Mouse (Mus musculus): ENCODE results near the gene Igsf9. TPM values are rescaled to one million over a fixed set of nuclear protein-coding genes. Genes with fewer than 3 reads are reported as not detected.

Igsf9 gene
- total RNA-seq (2012; rRNA removed) = 45.6 and 80.3 TPM in 2 replicates

DNA sequence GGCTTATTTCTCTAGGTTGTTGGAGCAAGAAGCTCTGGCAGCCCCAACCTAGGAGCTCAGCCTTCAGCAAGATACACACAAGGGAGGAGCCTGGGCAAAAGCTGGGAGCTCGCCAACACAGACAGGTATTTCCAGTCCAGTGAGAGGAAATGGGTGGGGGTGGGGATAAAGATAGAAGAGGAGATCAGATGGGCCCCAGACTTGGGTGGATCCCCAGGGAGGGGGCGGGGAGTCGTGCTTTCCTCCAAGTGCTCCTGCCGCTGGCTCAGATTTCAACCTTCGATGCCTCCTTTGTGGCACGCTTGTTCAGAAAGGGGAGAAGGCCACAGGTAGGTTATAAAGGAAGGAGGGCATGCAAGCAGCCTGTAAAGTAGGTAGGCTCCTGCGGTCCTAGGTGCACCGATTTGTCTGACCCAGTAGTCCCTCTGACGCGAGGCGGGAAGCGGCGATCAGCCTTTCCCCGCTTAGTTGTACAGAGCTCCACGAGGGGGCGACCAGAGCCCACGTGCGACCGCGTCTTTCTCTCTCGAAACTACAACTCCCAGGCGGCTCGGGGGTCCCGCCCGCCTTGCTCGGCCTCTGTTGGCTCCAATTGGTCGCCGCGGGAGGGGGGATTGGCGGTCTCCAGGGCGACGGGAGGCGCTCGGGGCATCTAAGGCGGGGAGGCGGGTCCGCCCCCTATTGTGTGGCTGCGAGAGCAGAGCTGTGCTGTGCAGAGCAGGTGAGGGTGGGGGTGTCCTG, at the start of gene Igsf9:
Gene Igsf9, plus strand, starts transcription at position 249 of the 741 bp plus-strand sequence.
- Histone ChIP-seq H3K9me3 (ENCODE audit: control insufficient read depth, insufficient read depth, low read depth, low read length) (no peaks in the 10 kb centered on the region), H3K4me3 (ENCODE audit: insufficient read depth in 1 of 2, low read depth in 1 of 2, low read length in 2 of 2, poor library complexity in 1 of 2, severe bottlenecking in 1 of 2) (peak within 1 kb of the TSS; percentile 77 to 88), H3K27ac (ENCODE audit: insufficient read depth, low read depth, low read length, poor library complexity, severe bottlenecking) (peak within 1 kb of the TSS; percentile 94), H3K4me1 (ENCODE audit: control insufficient read depth in 2 of 2, insufficient read depth in 2 of 2, low read length in 2 of 2, poor library complexity in 1 of 2) (peaks cover 1 to 2% of the 10 kb centered on the region in 2 experiments; a peak in 3 of 4 replicates), H3K36me3 (ENCODE audit: control insufficient read depth, insufficient read depth, low read length, poor library complexity, severe bottlenecking) (peaks cover 4% of the 10 kb centered on the region; the same call in 1 of the 2 replicates), H3K9ac (ENCODE audit: insufficient read depth, low read depth, low read length, poor library complexity, severe bottlenecking) (peak within 1 kb of the TSS; percentile 83)
- DNase-seq (ENCODE audit: low read depth, low spot score) = peak; percentile 95
- in situ Hi-C loops (cut with MboI; ENCODE audit: low sequenced_read_pairs in 2 of 2, unreplicated experiment in 2 of 2) = no loop called here
- TF ChIP-seq CHD2 (IDR thresholded peaks at IDR 0.05; ENCODE audit: low read depth, low read length) (peak; percentile 60; the same call in 1 of the 2 replicates), ZNF384 (IDR thresholded peaks at IDR 0.05; ENCODE audit: low read depth, low read length) (no peak), HCFC1 (IDR thresholded peaks at IDR 0.05; ENCODE audit: borderline replicate concordance, insufficient read depth, low read length) (peak; percentile 94)

- in situ Hi-C loops (cut with MboI; ENCODE audit: low sequenced_read_pairs in 2 of 2, unreplicated experiment in 2 of 2) = no loop called here
- DNase-seq (ENCODE audit: low read depth, low spot score) = no peak
- H3K4me3 ChIP-seq (ENCODE audit: insufficient read depth in 1 of 2, low read depth in 1 of 2, low read length in 2 of 2, poor library complexity in 1 of 2, severe bottlenecking in 1 of 2) = no peak overlapping the region
- no peaks in the 10 kb centered on the region for H3K36me3 ChIP-seq (ENCODE audit: control insufficient read depth, insufficient read depth, low read length, poor library complexity, severe bottlenecking)
- TF ChIP-seq ZC3H11A (IDR thresholded peaks at IDR 0.05; ENCODE audit: borderline replicate concordance, low read depth, low read length) (no peak), ZNF384 (IDR thresholded peaks at IDR 0.05; ENCODE audit: low read depth, low read length) (no peak), CHD2 (IDR thresholded peaks at IDR 0.05; ENCODE audit: low read depth, low read length) (no peak), HCFC1 (IDR thresholded peaks at IDR 0.05; ENCODE audit: borderline replicate concordance, insufficient read depth, low read length) (no peak), MAFK (IDR thresholded peaks at IDR 0.05; ENCODE audit: insufficient read depth, low read depth, low read length) (no peak)
- no peak overlapping the region for H3K27ac ChIP-seq (ENCODE audit: insufficient read depth, low read depth, low read length, poor library complexity, severe bottlenecking)
- H3K4me1 ChIP-seq (ENCODE audit: control insufficient read depth in 2 of 2, insufficient read depth in 2 of 2, low read length in 2 of 2, poor library complexity in 1 of 2) = peaks cover 0 to 10% of the 10 kb centered on the region in 2 experiments; a peak in 1 of 4 replicates
- no peak overlapping the region for H3K9ac ChIP-seq (ENCODE audit: insufficient read depth, low read depth, low read length, poor library complexity, severe bottlenecking)
- H3K9me3 ChIP-seq (ENCODE audit: control insufficient read depth, insufficient read depth, low read depth, low read length) = no peaks in the 10 kb centered on the region
These were observed 49.6 kb upstream of the Igsf9 start for GRCm38 (mm10) chr1:172431836-172432586.

- in situ Hi-C loops (cut with MboI; ENCODE audit: low sequenced_read_pairs in 2 of 2, unreplicated experiment in 2 of 2) = no loop called here
- H3K27ac ChIP-seq (ENCODE audit: insufficient read depth, low read depth, low read length, poor library complexity, severe bottlenecking) = no peak overlapping the region
- TF ChIP-seq ZC3H11A (IDR thresholded peaks at IDR 0.05; ENCODE audit: borderline replicate concordance, low read depth, low read length) (no peak), MAFK (IDR thresholded peaks at IDR 0.05; ENCODE audit: insufficient read depth, low read depth, low read length) (no peak), CHD2 (IDR thresholded peaks at IDR 0.05; ENCODE audit: low read depth, low read length) (no peak), ZNF384 (IDR thresholded peaks at IDR 0.05; ENCODE audit: low read depth, low read length) (no peak), HCFC1 (IDR thresholded peaks at IDR 0.05; ENCODE audit: borderline replicate concordance, insufficient read depth, low read length) (no peak)
- H3K4me1 ChIP-seq (ENCODE audit: control insufficient read depth in 2 of 2, insufficient read depth in 2 of 2, low read length in 2 of 2, poor library complexity in 1 of 2) = peaks cover 0 to 10% of the 10 kb centered on the region in 2 experiments; a peak in 1 of 4 replicates
- H3K36me3 ChIP-seq (ENCODE audit: control insufficient read depth, insufficient read depth, low read length, poor library complexity, severe bottlenecking) = no peaks in the 10 kb centered on the region
- no peak overlapping the region for H3K9ac ChIP-seq (ENCODE audit: insufficient read depth, low read depth, low read length, poor library complexity, severe bottlenecking)
- H3K4me3 ChIP-seq (ENCODE audit: insufficient read depth in 1 of 2, low read depth in 1 of 2, low read length in 2 of 2, poor library complexity in 1 of 2, severe bottlenecking in 1 of 2) = no peak overlapping the region
- DNase-seq (ENCODE audit: low read depth, low spot score) = no peak
- no peaks in the 10 kb centered on the region for H3K9me3 ChIP-seq (ENCODE audit: control insufficient read depth, insufficient read depth, low read depth, low read length)
These were observed 49.0 kb upstream of the Igsf9 start for GRCm38 (mm10) chr1:172432587-172432955.

DNA sequence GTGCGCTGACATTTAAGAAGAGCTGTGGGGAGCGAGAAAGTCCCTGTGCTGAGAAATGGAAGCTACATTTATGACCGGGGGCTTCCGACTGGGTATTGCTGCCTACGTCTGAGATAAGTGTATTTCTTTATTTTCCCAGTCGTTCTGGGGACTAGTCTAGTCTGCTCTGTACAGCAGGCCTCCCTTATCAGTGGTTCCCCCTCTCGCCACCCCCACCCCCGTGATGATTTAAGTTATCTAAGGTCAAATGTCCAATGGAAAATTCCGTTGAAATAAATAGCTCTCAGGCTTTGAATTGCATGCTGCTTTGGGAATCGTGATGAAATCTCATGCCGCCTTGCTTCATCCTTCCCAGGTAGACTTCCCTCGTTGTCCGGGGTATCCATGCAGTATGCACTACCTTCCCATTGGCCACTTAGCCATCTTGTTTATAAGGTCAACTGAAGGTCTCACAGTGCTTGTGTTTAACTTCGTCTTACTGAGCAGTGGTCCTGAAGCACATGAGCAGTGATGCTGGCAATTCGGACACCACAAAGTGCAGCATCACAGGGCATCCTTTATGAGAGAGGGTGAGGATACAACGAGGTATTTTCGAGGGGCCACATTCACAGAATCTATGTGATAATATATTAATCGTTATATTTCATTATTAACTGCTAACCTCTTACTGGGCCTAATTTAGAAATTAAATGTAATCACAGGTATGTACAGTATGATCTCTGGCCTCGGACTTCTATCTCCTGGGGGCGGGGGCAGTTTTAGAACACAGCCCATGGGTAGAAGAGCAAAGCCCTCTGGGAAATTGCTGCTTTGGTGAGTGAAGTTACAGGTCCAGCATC, 48.4 kb upstream of the Igsf9 start:
- no peak overlapping the region for H3K27ac ChIP-seq (ENCODE audit: insufficient read depth, low read depth, low read length, poor library complexity, severe bottlenecking)

More for the DNA sequence above, 48.4 kb upstream of the Igsf9 start:
- Histone ChIP-seq H3K9ac (ENCODE audit: insufficient read depth, low read depth, low read length, poor library complexity, severe bottlenecking) (no peak overlapping the region), H3K9me3 (ENCODE audit: control insufficient read depth, insufficient read depth, low read depth, low read length) (no peaks in the 10 kb centered on the region), H3K4me1 (ENCODE audit: control insufficient read depth in 2 of 2, insufficient read depth in 2 of 2, low read length in 2 of 2, poor library complexity in 1 of 2) (peaks cover 0 to 10% of the 10 kb centered on the region in 2 experiments; a peak in 1 of 4 replicates), H3K4me3 (ENCODE audit: insufficient read depth in 1 of 2, low read depth in 1 of 2, low read length in 2 of 2, poor library complexity in 1 of 2, severe bottlenecking in 1 of 2) (no peak overlapping the region), H3K36me3 (ENCODE audit: control insufficient read depth, insufficient read depth, low read length, poor library complexity, severe bottlenecking) (no peaks in the 10 kb centered on the region)
- DNase-seq (ENCODE audit: low read depth, low spot score) = no peak
- TF ChIP-seq CHD2 (IDR thresholded peaks at IDR 0.05; ENCODE audit: low read depth, low read length) (no peak), ZNF384 (IDR thresholded peaks at IDR 0.05; ENCODE audit: low read depth, low read length) (no peak), MAFK (IDR thresholded peaks at IDR 0.05; ENCODE audit: insufficient read depth, low read depth, low read length) (no peak), ZC3H11A (IDR thresholded peaks at IDR 0.05; ENCODE audit: borderline replicate concordance, low read depth, low read length) (no peak), HCFC1 (IDR thresholded peaks at IDR 0.05; ENCODE audit: borderline replicate concordance, insufficient read depth, low read length) (no peak)
- in situ Hi-C loops (cut with MboI; ENCODE audit: low sequenced_read_pairs in 2 of 2, unreplicated experiment in 2 of 2) = no loop called here

All from ES-E14 (cell line).